Mouse (Mus musculus): ENCODE data around the gene Wdpcp. TPM values are rescaled to one million over a fixed set of nuclear protein-coding genes. Genes with fewer than 3 reads are reported as not detected.

The Wdpcp gene
- polyA plus RNA-seq, 1 experiment = 10.2 TPM

DNA sequence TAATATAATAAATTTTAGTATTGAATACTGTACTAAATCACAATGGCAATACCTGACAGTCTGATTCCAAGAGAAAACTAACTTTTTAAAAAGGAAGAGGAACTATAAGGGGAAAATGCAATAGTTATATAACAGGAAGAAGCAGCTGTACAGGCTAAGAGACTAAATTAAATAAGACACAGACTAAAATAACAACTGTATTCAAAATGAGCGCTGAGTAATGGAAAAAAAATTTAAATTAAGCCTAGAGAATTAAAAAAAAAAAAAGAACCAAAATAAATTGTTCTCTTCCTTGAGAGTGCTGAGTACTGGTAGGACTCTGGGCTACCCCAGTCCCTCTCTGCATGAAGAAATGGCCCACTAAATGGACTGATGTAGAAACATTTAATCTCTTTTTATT is 4.3 kb upstream of the Wdpcp start:
- H3K4me1 ChIP-seq (ENCODE audit: control insufficient read depth, insufficient read depth, low read length) = peaks cover 8% of the 10 kb centered on the region
- TF ChIP-seq CTCF (IDR thresholded peaks at IDR 0.05; ENCODE audit: borderline replicate concordance, insufficient read depth, low read length) = no peak
- no peak for TF ChIP-seq POLR2A (IDR thresholded peaks at IDR 0.05; ENCODE audit: low read depth, low read length)
- no peak overlapping the region for H3K4me3 ChIP-seq (ENCODE audit: insufficient read depth, low read length)
- no peak overlapping the region for H3K27ac ChIP-seq (ENCODE audit: insufficient read depth, low read length)

DNA sequence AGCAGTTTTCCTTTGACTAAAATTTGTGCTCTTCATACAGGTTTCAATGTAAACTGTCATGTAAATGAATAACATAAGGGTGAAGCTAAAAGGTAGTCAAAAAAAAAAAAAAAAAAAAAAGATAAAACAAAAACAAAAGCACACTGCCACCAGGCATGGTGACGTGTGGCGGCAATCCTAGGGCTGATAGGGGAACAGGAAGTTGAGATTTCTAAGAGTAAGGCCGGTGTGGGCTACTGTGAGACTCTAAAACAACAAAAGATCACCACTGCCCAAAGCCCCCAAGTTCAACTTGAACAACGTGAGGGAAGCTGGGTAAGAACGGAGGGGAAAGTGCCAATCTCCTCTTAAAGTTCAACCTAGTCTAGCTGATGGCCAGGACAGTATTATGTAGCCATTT is 3.0 kb upstream of the Wdpcp start:
- TF ChIP-seq CTCF (IDR thresholded peaks at IDR 0.05; ENCODE audit: borderline replicate concordance, insufficient read depth, low read length) = no peak
- TF ChIP-seq POLR2A (IDR thresholded peaks at IDR 0.05; ENCODE audit: low read depth, low read length) = no peak
- Histone ChIP-seq H3K4me3 (ENCODE audit: insufficient read depth, low read length) (no peak overlapping the region), H3K4me1 (ENCODE audit: control insufficient read depth, insufficient read depth, low read length) (peaks cover 8% of the 10 kb centered on the region), H3K27ac (ENCODE audit: insufficient read depth, low read length) (0 out of 2 replicates have a peak overlapping the region, but pooled peaks have one; percentile 23)

DNA sequence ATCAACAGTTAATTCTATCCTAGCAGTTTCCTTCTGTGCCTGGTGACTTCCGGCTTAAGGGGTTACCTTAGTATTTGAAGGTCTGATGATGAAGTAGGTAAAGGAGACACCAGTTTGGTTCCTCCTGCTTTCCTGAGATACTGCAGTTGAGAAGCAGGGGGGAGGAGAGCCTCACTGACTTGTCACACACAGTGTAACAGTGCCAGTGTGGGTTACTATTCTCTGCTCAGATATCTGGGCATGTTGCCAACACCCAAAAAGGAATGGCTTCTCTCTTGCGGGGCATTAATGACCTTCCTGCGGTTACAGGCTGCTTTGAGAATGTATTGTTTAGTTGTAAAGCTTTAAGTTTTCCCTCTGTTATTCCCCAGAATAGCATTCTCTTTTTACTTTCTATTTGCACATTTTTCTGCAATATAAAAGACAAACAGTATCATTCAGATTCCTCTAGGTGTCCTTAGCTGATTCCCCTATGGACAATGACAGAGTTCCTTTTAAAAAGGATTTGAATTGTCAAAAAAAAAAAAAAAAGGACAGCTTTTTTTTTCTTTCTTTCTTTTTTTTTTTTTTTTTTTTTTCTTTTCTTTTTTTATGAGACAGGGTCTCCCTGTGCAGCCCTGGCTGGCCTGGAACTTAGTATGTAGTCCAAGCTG is 2.5 kb upstream of the Wdpcp start:
- Histone ChIP-seq H3K4me1 (ENCODE audit: control insufficient read depth, insufficient read depth, low read length) (peaks cover 8% of the 10 kb centered on the region), H3K27ac (ENCODE audit: insufficient read depth, low read length) (peak overlapping the region; percentile 23; the same call in 1 of the 2 replicates), H3K4me3 (ENCODE audit: insufficient read depth, low read length) (no peak overlapping the region)
- TF ChIP-seq CTCF (IDR thresholded peaks at IDR 0.05; ENCODE audit: borderline replicate concordance, insufficient read depth, low read length) (no peak), POLR2A (IDR thresholded peaks at IDR 0.05; ENCODE audit: low read depth, low read length) (no peak)

DNA sequence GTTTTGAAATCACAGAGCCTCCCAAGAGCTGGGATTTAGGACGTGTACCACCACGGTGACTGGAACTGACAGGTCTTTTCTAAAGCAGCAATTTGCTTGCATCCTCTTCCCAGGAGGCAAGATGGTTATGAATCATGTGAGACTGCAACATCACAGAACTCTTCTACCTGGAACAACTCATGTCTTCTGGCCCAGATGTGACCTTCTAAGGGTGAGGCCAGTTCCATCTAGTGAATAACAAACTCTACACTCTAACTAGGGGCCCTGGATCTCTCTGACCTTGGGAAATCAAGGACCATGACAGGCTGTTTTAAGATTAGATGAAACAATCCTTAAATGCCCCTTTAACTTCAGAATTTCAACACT is 1.9 kb upstream of the Wdpcp start:
- Histone ChIP-seq H3K4me3 (ENCODE audit: insufficient read depth, low read length) (no peak overlapping the region), H3K27ac (ENCODE audit: insufficient read depth, low read length) (no peak overlapping the region), H3K4me1 (ENCODE audit: control insufficient read depth, insufficient read depth, low read length) (peaks cover 8% of the 10 kb centered on the region)
- TF ChIP-seq POLR2A (IDR thresholded peaks at IDR 0.05; ENCODE audit: low read depth, low read length) = no peak

DNA sequence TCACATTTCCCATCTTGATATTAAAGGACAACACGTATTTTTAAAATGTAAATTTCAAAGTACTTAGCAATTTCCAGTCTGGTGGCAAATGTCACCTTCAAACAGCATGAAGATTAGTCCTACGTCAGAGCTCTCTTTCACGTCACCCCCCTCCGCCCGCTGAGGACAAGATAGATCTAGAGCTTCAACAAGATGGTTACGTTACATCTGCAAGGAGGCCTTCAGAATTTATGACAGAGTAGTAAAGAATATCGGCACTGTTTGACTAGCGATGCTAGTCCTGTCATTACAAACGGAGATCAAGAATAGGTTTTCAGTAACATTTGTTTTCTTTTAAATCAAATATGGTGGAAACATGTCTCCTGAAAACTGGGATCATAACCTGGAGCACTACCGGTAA is 1.1 kb upstream of the Wdpcp start:
- Histone ChIP-seq H3K27ac (ENCODE audit: insufficient read depth, low read length) (no peak overlapping the region), H3K4me1 (ENCODE audit: control insufficient read depth, insufficient read depth, low read length) (peaks cover 8% of the 10 kb centered on the region), H3K4me3 (ENCODE audit: insufficient read depth, low read length) (peak overlapping the region; percentile 95)
- TF ChIP-seq CTCF (IDR thresholded peaks at IDR 0.05; ENCODE audit: borderline replicate concordance, insufficient read depth, low read length) = no peak
- TF ChIP-seq POLR2A (IDR thresholded peaks at IDR 0.05; ENCODE audit: low read depth, low read length) = no peak

DNA sequence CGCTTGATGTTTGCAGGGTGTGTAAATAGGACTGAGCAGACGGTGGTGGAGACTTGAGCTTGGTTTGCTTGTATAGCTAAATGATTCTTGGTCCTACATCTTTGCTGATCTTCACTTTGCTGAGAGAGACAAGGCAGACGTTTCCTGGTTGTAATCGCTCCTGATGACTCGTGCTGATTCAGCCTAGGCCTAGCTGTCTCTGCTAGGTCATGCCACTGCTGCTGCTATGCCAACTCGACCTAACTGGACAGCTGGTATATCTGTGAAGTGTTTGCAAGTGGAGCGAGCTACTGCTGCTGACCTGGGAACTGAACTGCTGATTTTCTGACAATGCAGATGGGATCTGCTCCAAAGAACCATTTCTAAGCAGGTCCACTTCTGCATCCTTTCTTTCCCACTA is 9.4 kb downstream of the Wdpcp start:
- Histone ChIP-seq H3K27ac (ENCODE audit: insufficient read depth, low read length) (no peak overlapping the region), H3K4me3 (ENCODE audit: insufficient read depth, low read length) (no peak overlapping the region), H3K4me1 (ENCODE audit: control insufficient read depth, insufficient read depth, low read length) (0 out of 2 replicates have a peak, but pooled peaks cover 3% of the 10 kb centered on the region)
- TF ChIP-seq POLR2A (IDR thresholded peaks at IDR 0.05; ENCODE audit: low read depth, low read length) (no peak), CTCF (IDR thresholded peaks at IDR 0.05; ENCODE audit: borderline replicate concordance, insufficient read depth, low read length) (no peak)

DNA sequence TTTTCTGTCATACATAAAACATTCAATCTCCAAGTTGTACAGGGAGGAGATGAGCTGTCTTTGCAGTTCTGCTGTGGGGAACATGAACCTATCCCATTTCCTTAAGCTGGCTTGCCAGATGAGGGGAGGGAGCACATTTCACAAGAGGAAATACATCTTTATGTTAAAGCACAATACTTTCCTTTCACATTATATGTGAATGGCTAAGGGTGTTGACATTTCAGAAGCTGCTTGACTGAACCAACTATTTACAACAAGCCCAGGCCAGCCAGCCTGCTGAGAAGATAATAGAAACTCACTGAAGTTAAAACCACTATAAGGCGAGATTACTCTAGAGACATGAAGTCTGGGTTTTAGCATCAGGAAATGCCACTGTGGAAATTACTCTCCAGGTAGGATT is 11.3 kb downstream of the Wdpcp start:
- H3K4me3 ChIP-seq (ENCODE audit: insufficient read depth, low read length) = no peak overlapping the region
- 0 out of 2 replicates have a peak, but pooled peaks cover 3% of the 10 kb centered on the region for H3K4me1 ChIP-seq (ENCODE audit: control insufficient read depth, insufficient read depth, low read length)
- no peak overlapping the region for H3K27ac ChIP-seq (ENCODE audit: insufficient read depth, low read length)
- TF ChIP-seq CTCF (IDR thresholded peaks at IDR 0.05; ENCODE audit: borderline replicate concordance, insufficient read depth, low read length) = no peak
- TF ChIP-seq POLR2A (IDR thresholded peaks at IDR 0.05; ENCODE audit: low read depth, low read length) = no peak

DNA sequence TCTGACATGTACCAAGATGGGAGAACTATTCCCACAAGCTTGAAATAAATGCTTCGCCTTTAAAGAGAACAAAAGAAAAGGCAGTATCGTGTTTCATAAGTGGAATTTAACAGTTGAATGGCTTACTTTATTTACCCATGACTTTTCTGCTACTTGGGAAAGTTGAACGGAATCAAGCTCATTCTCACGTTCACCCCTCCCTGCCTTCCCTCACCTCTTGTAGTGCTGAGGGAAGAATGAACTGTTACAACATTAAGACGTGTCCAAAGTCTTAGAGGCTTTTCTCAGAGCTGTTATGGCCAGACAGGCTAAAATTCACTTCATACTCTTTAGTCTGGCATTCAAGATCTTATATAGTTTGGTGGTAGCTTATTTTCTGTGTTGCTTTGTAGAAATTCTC is 30.5 kb downstream of the Wdpcp start:
- Histone ChIP-seq H3K4me3 (ENCODE audit: insufficient read depth, low read length) (no peak overlapping the region), H3K27ac (ENCODE audit: insufficient read depth, low read length) (no peak overlapping the region), H3K4me1 (ENCODE audit: control insufficient read depth, insufficient read depth, low read length) (no peaks in the 10 kb centered on the region)
- TF ChIP-seq POLR2A (IDR thresholded peaks at IDR 0.05; ENCODE audit: low read depth, low read length) (no peak), CTCF (IDR thresholded peaks at IDR 0.05; ENCODE audit: borderline replicate concordance, insufficient read depth, low read length) (no peak)

DNA sequence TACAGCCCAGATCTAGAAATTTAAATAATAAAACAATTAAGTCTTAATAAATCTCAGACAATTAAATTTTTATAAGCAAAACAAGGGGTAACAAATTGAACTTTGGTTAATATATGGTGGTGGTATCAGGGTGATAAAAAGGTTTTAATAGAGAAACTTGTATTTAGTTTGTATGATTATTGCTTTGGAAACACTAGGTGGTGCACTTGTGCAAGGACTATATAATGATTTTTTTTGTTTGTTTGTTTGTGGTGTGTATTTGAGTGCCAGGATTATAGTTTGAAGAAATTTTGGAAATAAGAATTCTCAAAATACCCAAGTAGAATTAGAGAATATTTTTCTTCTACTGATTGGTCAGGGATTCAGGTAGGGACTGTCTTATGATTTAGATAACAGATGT is 43.9 kb downstream of the Wdpcp start:
- H3K27ac ChIP-seq (ENCODE audit: insufficient read depth, low read length) = no peak overlapping the region
- no peak for TF ChIP-seq POLR2A (IDR thresholded peaks at IDR 0.05; ENCODE audit: low read depth, low read length)
- no peak for TF ChIP-seq CTCF (IDR thresholded peaks at IDR 0.05; ENCODE audit: borderline replicate concordance, insufficient read depth, low read length)
- H3K4me3 ChIP-seq (ENCODE audit: insufficient read depth, low read length) = no peak overlapping the region
- H3K4me1 ChIP-seq (ENCODE audit: control insufficient read depth, insufficient read depth, low read length) = no peaks in the 10 kb centered on the region

DNA sequence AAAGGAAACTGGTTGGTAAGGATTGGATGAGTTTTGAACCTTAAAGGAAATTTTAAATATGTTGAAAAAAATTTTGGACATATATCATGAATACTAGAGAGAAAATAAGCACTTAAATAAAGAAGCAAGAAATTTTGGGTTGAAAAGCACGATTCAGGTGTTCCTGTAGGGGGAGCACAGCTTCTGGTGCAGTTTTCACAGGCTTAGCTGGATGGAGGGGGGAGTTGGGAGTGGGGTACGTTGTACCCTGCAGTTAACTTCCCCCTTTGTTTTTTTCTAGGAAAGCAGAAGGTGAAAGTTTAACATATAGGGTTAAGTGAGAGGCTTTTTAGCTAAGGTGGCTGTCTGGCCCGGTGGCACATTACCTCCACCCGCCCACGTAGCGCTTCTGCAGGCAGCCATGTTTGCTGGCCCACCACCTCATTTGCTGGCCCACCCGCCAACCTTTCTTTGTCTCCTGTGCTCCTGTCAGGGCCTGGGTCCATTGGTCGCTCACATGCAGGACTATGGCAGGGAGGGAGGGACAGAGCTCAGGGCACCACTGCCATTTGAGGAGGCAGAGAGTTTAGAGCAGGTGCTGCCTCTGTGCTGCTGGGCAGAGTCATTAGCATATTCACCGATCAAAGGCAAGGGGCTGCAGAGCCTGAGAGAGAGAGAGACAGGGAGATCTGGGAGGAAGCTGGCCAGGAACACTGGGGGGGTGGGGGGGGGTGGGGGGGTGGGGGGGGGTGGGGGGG is 62.3 kb downstream of the Wdpcp start:
- H3K27ac ChIP-seq (ENCODE audit: insufficient read depth, low read length) = no peak overlapping the region
- no peaks in the 10 kb centered on the region for H3K4me1 ChIP-seq (ENCODE audit: control insufficient read depth, insufficient read depth, low read length)
- H3K4me3 ChIP-seq (ENCODE audit: insufficient read depth, low read length) = no peak overlapping the region
- TF ChIP-seq CTCF (IDR thresholded peaks at IDR 0.05; ENCODE audit: borderline replicate concordance, insufficient read depth, low read length) (no peak), POLR2A (IDR thresholded peaks at IDR 0.05; ENCODE audit: low read depth, low read length) (no peak)
